7 mouse cellular contexts compared by ENCODE assay signal in the genomic region with DNA sequence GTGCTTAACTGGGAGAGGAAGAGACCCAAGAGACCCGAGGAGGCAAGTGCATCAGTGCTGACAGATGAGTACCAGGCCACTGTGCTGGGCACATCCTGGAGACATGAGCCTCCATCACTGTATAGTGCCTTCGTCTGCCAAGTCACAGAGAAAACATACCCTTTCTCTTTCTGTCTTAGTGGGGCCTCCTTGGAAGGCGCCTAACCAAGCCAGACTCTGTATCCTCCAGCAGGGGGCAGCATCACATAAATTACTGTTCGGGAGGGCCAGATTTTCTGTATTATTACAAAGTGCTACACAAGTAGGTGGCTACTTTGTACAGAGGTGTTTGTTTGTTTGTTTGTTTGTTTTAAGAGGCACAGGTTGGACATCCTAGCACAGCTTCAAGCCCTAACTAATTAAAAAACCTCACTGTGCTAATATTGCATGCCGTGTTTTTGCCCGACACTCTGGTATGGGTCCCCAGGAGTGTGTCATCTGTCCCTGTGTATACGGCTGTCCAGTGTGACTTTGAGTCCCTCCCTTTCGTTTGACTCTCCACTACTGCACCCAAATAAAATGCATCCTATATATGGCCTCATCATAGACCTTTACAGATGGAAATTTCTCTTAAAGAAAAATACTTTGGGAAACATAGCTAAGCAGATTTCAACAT. TPM values are rescaled to one million over a fixed set of nuclear protein-coding genes. Genes with fewer than 3 reads are reported as not detected.
DNase-seq lines count a peak whose midpoint lies in the region; ATAC-seq and TF ChIP-seq lines count a peak whose summit lies in the region.

No protein-coding gene starts in this region.

- peak; percentile 88 for ATAC-seq in forebrain, postnatal 0 days
- peak; percentile 77 for ATAC-seq in hindbrain, postnatal 0 days
- ATAC-seq in midbrain, embryonic 11.5 days (ENCODE audit: low FRiP score): peak; percentile 87

- no peak overlapping the region for H3K27ac ChIP-seq in forebrain, postnatal 0 days (ENCODE audit: low read depth, low read length)
- no peak overlapping the region for H3K27ac ChIP-seq in hindbrain, postnatal 0 days
- H3K27ac ChIP-seq in midbrain, embryonic 11.5 days (ENCODE audit: low read depth, low read length): no peak overlapping the region

- no peak overlapping the region for H3K4me3 ChIP-seq in forebrain, postnatal 0 days (ENCODE audit: low read depth, low read length)
- H3K4me3 ChIP-seq in hindbrain, postnatal 0 days (ENCODE audit: low read length): no peak overlapping the region
- no peak overlapping the region for H3K4me3 ChIP-seq in midbrain, embryonic 11.5 days (ENCODE audit: low read depth, low read length)

- H3K4me2 ChIP-seq in forebrain, postnatal 0 days (ENCODE audit: low read depth): no peak overlapping the region
- H3K4me2 ChIP-seq in hindbrain, postnatal 0 days (ENCODE audit: low read depth, low read length): no peak overlapping the region
- no peak overlapping the region for H3K4me2 ChIP-seq in midbrain, embryonic 11.5 days

- H3K4me1 ChIP-seq in forebrain, postnatal 0 days (ENCODE audit: insufficient read depth): no peaks in the 10 kb centered on the region
- H3K4me1 ChIP-seq in hindbrain, postnatal 0 days (ENCODE audit: insufficient read depth, low read length): no peaks in the 10 kb centered on the region
- H3K4me1 ChIP-seq in midbrain, embryonic 11.5 days (ENCODE audit: control insufficient read depth, insufficient read depth, low read length): peaks cover 5% of the 10 kb centered on the region; the same call in 1 of the 2 replicates

- H3K27me3 ChIP-seq in forebrain, postnatal 0 days (ENCODE audit: insufficient read depth, low read length): no peaks in the 10 kb centered on the region
- no peaks in the 10 kb centered on the region for H3K27me3 ChIP-seq in hindbrain, postnatal 0 days (ENCODE audit: insufficient read depth, low read length)
- no peaks in the 10 kb centered on the region for H3K27me3 ChIP-seq in midbrain, embryonic 11.5 days (ENCODE audit: control insufficient read depth, insufficient read depth, low read length)

- peak; percentile 94 for TF ChIP-seq CTCF in forebrain, postnatal 0 days (IDR thresholded peaks at IDR 0.05; ENCODE audit: low read depth)
- TF ChIP-seq CTCF in hindbrain, postnatal 0 days (IDR thresholded peaks at IDR 0.05; ENCODE audit: low read depth): peak; percentile 92

- WGBS in forebrain, postnatal 0 days: 30% methylated on average over 8 of the region's 8 CpGs
- 35% methylated on average over 8 of the region's 8 CpGs for WGBS in hindbrain, postnatal 0 days
- WGBS in midbrain, embryonic 11.5 days: 36% methylated on average over 8 of the region's 8 CpGs

- no peaks in the 10 kb centered on the region for H3K36me3 ChIP-seq in forebrain, postnatal 0 days (ENCODE audit: insufficient read depth)
- H3K36me3 ChIP-seq in hindbrain, postnatal 0 days (ENCODE audit: insufficient read depth, low read length): no peaks in the 10 kb centered on the region
- H3K36me3 ChIP-seq in midbrain, embryonic 11.5 days (ENCODE audit: control insufficient read depth, insufficient read depth, low read length): no peaks in the 10 kb centered on the region

- peak; percentile 89 for DNase-seq in NIH3T3 (ENCODE audit: low read depth)
- DNase-seq in c-Kit-positive CD71-positive TER-119-positive erythroid progenitor cells, embryonic 14.5 days (ENCODE audit: low spot score): peak; percentile 49
- peak; percentile 90 for DNase-seq in forebrain, postnatal 0 days
- DNase-seq in hindbrain, postnatal 0 days (ENCODE audit: low spot score): peak; percentile 91
- peak; percentile 69 to 84 for DNase-seq in left cerebral cortex, adult 18-20 months (ENCODE audit: low spot score in 2 of 2)
- peak; percentile 95 for DNase-seq in midbrain, embryonic 11.5 days (ENCODE audit: low spot score, missing footprints)
- peak; percentile 24 for DNase-seq in skeletal muscle tissue, adult 2 months (ENCODE audit: low read depth, low spot score)

- no peaks in the 10 kb centered on the region for H3K9me3 ChIP-seq in forebrain, postnatal 0 days (ENCODE audit: low read length)
- H3K9me3 ChIP-seq in hindbrain, postnatal 0 days (ENCODE audit: low read length): no peaks in the 10 kb centered on the region
- no peaks in the 10 kb centered on the region for H3K9me3 ChIP-seq in midbrain, embryonic 11.5 days (ENCODE audit: control insufficient read depth, low read length)

- no peak overlapping the region for H3K9ac ChIP-seq in forebrain, postnatal 0 days
- no peak overlapping the region for H3K9ac ChIP-seq in hindbrain, postnatal 0 days (replicated peaks; ENCODE audit: low read length)
- no peak overlapping the region for H3K9ac ChIP-seq in midbrain, embryonic 11.5 days (ENCODE audit: low read length)

RNA-seq across cellular contexts. Expression of a gene that starts 9.1 kb away (rescaled TPM):
- 19.2 and 20.8 TPM in 2 replicates for total RNA-seq in forebrain, postnatal 0 days (2014; rRNA removed)
- 18.0 and 20.2 TPM in 2 replicates for polyA plus RNA-seq in forebrain, postnatal 0 days (2015; fragmentation: Nextera tagmentation; extraction: Ambion mirVana)
- total RNA-seq in hindbrain, postnatal 0 days (2014; rRNA removed): 19.6 and 20.1 TPM in 2 replicates
- 28.6 and 30.0 TPM in 2 replicates for polyA plus RNA-seq in hindbrain, postnatal 0 days (2015; fragmentation: Nextera tagmentation; extraction: Ambion mirVana)
- total RNA-seq in left cerebral cortex, adult 18-20 months (2021): 10 to 100 TPM; 29.6 to 32.6 TPM
- 10.5 and 13.8 TPM in 2 replicates for polyA plus RNA-seq in midbrain, embryonic 11.5 days (2014; fragmentation: Nextera tagmentation; extraction: Ambion mirVana)

RNA-seq across cellular contexts. Expression of a gene that starts 46.4 kb away (rescaled TPM):
- total RNA-seq in forebrain, postnatal 0 days (2014; rRNA removed): 3.0 TPM in 2 replicates
- polyA plus RNA-seq in forebrain, postnatal 0 days (2015; fragmentation: Nextera tagmentation; extraction: Ambion mirVana): 2.4 and 3.1 TPM in 2 replicates
- 1.5 TPM in 2 replicates for total RNA-seq in hindbrain, postnatal 0 days (2014; rRNA removed)
- 1.2 TPM in 2 replicates for polyA plus RNA-seq in hindbrain, postnatal 0 days (2015; fragmentation: Nextera tagmentation; extraction: Ambion mirVana)
- under 1 TPM; 0.12 to 0.16 TPM for total RNA-seq in left cerebral cortex, adult 18-20 months (2021)
- polyA plus RNA-seq in midbrain, embryonic 11.5 days (2014; fragmentation: Nextera tagmentation; extraction: Ambion mirVana): 2.2 and 3.2 TPM in 2 replicates

Comparison
In these comparisons a context has a peak if more than half of its experiments do, and no peak if none do; other contexts are left out.
1. DNase-seq: peak in every context shown above with its lines; median percentile 95 in midbrain, embryonic 11.5 days; 91 in hindbrain, postnatal 0 days; 90 in forebrain, postnatal 0 days; 89 in NIH3T3; 76 in left cerebral cortex, adult 18-20 months; 49 in c-Kit-positive CD71-positive TER-119-positive erythroid progenitor cells, embryonic 14.5 days; 24 in skeletal muscle tissue, adult 2 months.